In the genomic region with DNA sequence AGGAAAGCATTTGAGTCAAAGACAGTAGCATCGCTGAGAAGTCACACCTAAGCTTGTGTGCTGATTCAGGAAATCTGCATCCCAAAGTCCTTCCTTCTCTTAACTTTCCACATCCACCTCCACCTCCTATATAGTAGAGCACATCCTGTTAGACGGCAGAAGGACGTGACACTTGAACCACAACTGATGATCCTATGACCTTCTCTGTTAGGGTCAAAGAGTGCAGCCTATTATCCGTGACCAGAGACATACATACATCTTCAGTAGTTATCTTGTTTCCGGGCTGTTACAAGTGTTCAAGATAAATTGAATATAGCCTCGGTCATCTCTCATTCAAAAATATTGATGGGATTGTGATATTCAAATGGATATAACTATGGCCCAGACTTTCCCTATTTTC, we compare ENCODE assay signal across 38 mouse cellular contexts. TPM values are rescaled to one million over a fixed set of nuclear protein-coding genes. Genes with fewer than 3 reads are reported as not detected.
"Had no signal": no experiment of that assay in that cellular context is flagged by ENCODE, and none has a peak within 500 bp of the region (broad histone marks: within the 10 kb centered on the region; RNA-seq: fewer than 3 reads in every experiment).

A gene (minus strand): TSS at position 101 of the 400 bp plus-strand sequence.

- H3K36me3 ChIP-seq: limb, embryonic 10.5 days; limb, embryonic 12.5 days; limb, embryonic 13.5 days; limb, embryonic 15.5 days; liver, embryonic 12.5 days; liver, embryonic 13.5 days; liver, embryonic 15.5 days; lung, embryonic 15.5 days; midbrain, embryonic 10.5 days; midbrain, embryonic 12.5 days; midbrain, embryonic 13.5 days; midbrain, embryonic 15.5 days; neural tube, embryonic 12.5 days had no signal

- H3K27me3 ChIP-seq: limb, embryonic 12.5 days; limb, embryonic 13.5 days; limb, embryonic 15.5 days; liver, embryonic 12.5 days; liver, embryonic 13.5 days; liver, embryonic 15.5 days; lung, embryonic 15.5 days; megakaryocyte, embryonic 14.5 days; midbrain, embryonic 12.5 days; midbrain, embryonic 13.5 days; midbrain, embryonic 15.5 days; neural tube, embryonic 12.5 days had no signal

- H3K9ac ChIP-seq: limb, embryonic 12.5 days; limb, embryonic 13.5 days; limb, embryonic 15.5 days; liver, embryonic 12.5 days; liver, embryonic 13.5 days; liver, embryonic 14.5 days; liver, embryonic 15.5 days; liver, postnatal 0 days; lung, embryonic 14.5 days; lung, embryonic 15.5 days; midbrain, embryonic 12.5 days; midbrain, embryonic 13.5 days; midbrain, embryonic 15.5 days; neural tube, embryonic 12.5 days had no signal

- H3K9me3 ChIP-seq: limb, embryonic 10.5 days; limb, embryonic 12.5 days; limb, embryonic 13.5 days; limb, embryonic 15.5 days; liver, embryonic 12.5 days; liver, embryonic 13.5 days; liver, embryonic 15.5 days; lung, embryonic 15.5 days; midbrain, embryonic 10.5 days; midbrain, embryonic 12.5 days; midbrain, embryonic 13.5 days; midbrain, embryonic 15.5 days; neural tube, embryonic 12.5 days had no signal

- H3K4me1 ChIP-seq: limb, embryonic 10.5 days; limb, embryonic 12.5 days; limb, embryonic 13.5 days; limb, embryonic 15.5 days; liver, embryonic 12.5 days; liver, embryonic 13.5 days; liver, embryonic 15.5 days; lung, embryonic 15.5 days; megakaryocyte, embryonic 14.5 days; midbrain, embryonic 10.5 days; midbrain, embryonic 12.5 days; midbrain, embryonic 13.5 days; midbrain, embryonic 15.5 days; neural tube, embryonic 12.5 days had no signal

- DNase-seq: left cerebral cortex, postnatal 4 days; liver; liver, embryonic 13.5 days; liver, postnatal 0 days; lung, adult 18-20 months; lung, adult 2 months; lung, embryonic 14.5 days; lung, postnatal 10 days; lung, postnatal 14 days; lung, postnatal 36 days; lung, postnatal 4 days; midbrain, embryonic 14.5 days had no signal

- H3K27ac ChIP-seq: limb, embryonic 10.5 days; limb, embryonic 12.5 days; limb, embryonic 13.5 days; limb, embryonic 15.5 days; liver, embryonic 12.5 days; liver, embryonic 13.5 days; liver, embryonic 14.5 days; liver, embryonic 15.5 days; lung, embryonic 15.5 days; macrophage; midbrain, embryonic 10.5 days; midbrain, embryonic 12.5 days; midbrain, embryonic 13.5 days; midbrain, embryonic 15.5 days; neural tube, embryonic 12.5 days had no signal

- H3K4me3 ChIP-seq: limb, embryonic 10.5 days; limb, embryonic 12.5 days; limb, embryonic 13.5 days; limb, embryonic 15.5 days; liver, embryonic 12.5 days; liver, embryonic 13.5 days; liver, embryonic 15.5 days; lung, embryonic 15.5 days; megakaryocyte, embryonic 14.5 days; midbrain, embryonic 10.5 days; midbrain, embryonic 12.5 days; midbrain, embryonic 13.5 days; midbrain, embryonic 15.5 days; myocyte; neural tube, embryonic 12.5 days had no signal

RNA-seq across cellular contexts. Expression of the gene that starts here (rescaled TPM):
- polyA plus RNA-seq: limb, embryonic 10.5 days; limb, embryonic 11.5 days; limb, embryonic 12.5 days; limb, embryonic 13.5 days; limb, embryonic 15.5 days; liver, adult 2 months; liver, embryonic 11.5 days; liver, embryonic 12.5 days; liver, embryonic 13.5 days; liver, embryonic 14.5 days; liver, embryonic 15.5 days; liver, embryonic 16.5 days; liver, postnatal 0 days; lung, adult 2 months; lung, embryonic 14.5 days; lung, embryonic 15.5 days; lung, embryonic 16.5 days; lung, postnatal 0 days; macrophage; midbrain, embryonic 10.5 days; midbrain, embryonic 11.5 days; midbrain, embryonic 12.5 days; midbrain, embryonic 13.5 days; midbrain, embryonic 14.5 days; midbrain, embryonic 15.5 days; midbrain, embryonic 16.5 days; midbrain, postnatal 0 days; myocyte; neural tube, embryonic 11.5 days; neural tube, embryonic 12.5 days had no signal
